Mouse (Mus musculus) c-Kit-positive CD71-negative TER-119-negative erythroid progenitor cells, embryonic 14.5 days (primary cell): ENCODE results near the gene Ecsit.

ENCODE experiments used
- DNase-seq: peaks from one replicate; pipeline ENCODE4 v3.0.0-alpha.2; 2013; ENCODE audit warnings: low read depth

Gene Ecsit

GRCm38 (mm10) chr9:22051161-22051957 is 33.9 kb downstream of the Ecsit start:
- DNase-seq: no peak

GRCm38 (mm10) chr9:22050351-22050889 is 34.8 kb downstream of the Ecsit start:
- no peak for DNase-seq

GRCm38 (mm10) chr9:22049721-22050270 is 35.4 kb downstream of the Ecsit start:
- DNase-seq: no peak

- no peak for DNase-seq
These were observed 35.9 kb downstream of the Ecsit start for GRCm38 (mm10) chr9:22049315-22049714.

GRCm38 (mm10) chr9:22047329-22047728 is 37.9 kb downstream of the Ecsit start:
- DNase-seq: no peak

GRCm38 (mm10) chr9:22041832-22042231 is 43.4 kb downstream of the Ecsit start:
- no peak for DNase-seq

GRCm38 (mm10) chr9:22037826-22038225 is 47.4 kb downstream of the Ecsit start:
- DNase-seq: no peak

GRCm38 (mm10) chr9:22035300-22036044 is 49.8 kb downstream of the Ecsit start:
- DNase-seq: no peak

- no peak for DNase-seq
These were observed 54.9 kb downstream of the Ecsit start for GRCm38 (mm10) chr9:22030386-22030785.

GRCm38 (mm10) chr9:22028467-22028866 is 56.8 kb downstream of the Ecsit start:
- DNase-seq: no peak

- no peak for DNase-seq
These were observed 60.6 kb downstream of the Ecsit start for GRCm38 (mm10) chr9:22024592-22024991.
